Mouse (Mus musculus) kidney, adult 11 months (tissue): ENCODE results near the gene Bloc1s3.

Experiments used
- DNase-seq: peaks from one replicate; pipeline ENCODE4 v3.0.0; 2022

Bloc1s3 gene

GRCm38 (mm10) chr7:19508150-19508923, at the start of gene Bloc1s3, which contains the start of gene Trappc6a:
Gene Bloc1s3, minus strand, starts transcription at chr7:19508367.
Gene Trappc6a, plus strand, starts transcription at chr7:19508395.
- peak; percentile 93 for DNase-seq

GRCm38 (mm10) chr7:19557086-19557485, 48.9 kb upstream of the Bloc1s3 start:
- peak; percentile 65 for DNase-seq

GRCm38 (mm10) chr7:19554168-19554567, 46.0 kb upstream of the Bloc1s3 start:
- no peak for DNase-seq

GRCm38 (mm10) chr7:19552443-19552842, 44.3 kb upstream of the Bloc1s3 start:
- no peak for DNase-seq

- DNase-seq, result no peak
Observed at GRCm38 (mm10) chr7:19551634-19552033, 43.5 kb upstream of the Bloc1s3 start.

- no peak for DNase-seq
Observed at GRCm38 (mm10) chr7:19549394-19549793, 41.2 kb upstream of the Bloc1s3 start.

GRCm38 (mm10) chr7:19547344-19547969, 39.3 kb upstream of the Bloc1s3 start:
- no peak for DNase-seq

- no peak for DNase-seq
Observed at GRCm38 (mm10) chr7:19546007-19546406, 37.8 kb upstream of the Bloc1s3 start.

- no peak for DNase-seq
Observed at GRCm38 (mm10) chr7:19543584-19543983, 35.4 kb upstream of the Bloc1s3 start.

GRCm38 (mm10) chr7:19542155-19542691, 34.1 kb upstream of the Bloc1s3 start:
- DNase-seq, result peak; percentile 43

GRCm38 (mm10) chr7:19541681-19542154, 33.6 kb upstream of the Bloc1s3 start:
- DNase-seq, result no peak

- DNase-seq, result peak; percentile 28
Observed at GRCm38 (mm10) chr7:19540771-19541566, 32.8 kb upstream of the Bloc1s3 start.

- DNase-seq, result no peak
Observed at GRCm38 (mm10) chr7:19534676-19535075, 26.5 kb upstream of the Bloc1s3 start.

GRCm38 (mm10) chr7:19532240-19532639, 24.1 kb upstream of the Bloc1s3 start:
- no peak for DNase-seq

GRCm38 (mm10) chr7:19531077-19531476, 22.9 kb upstream of the Bloc1s3 start:
- DNase-seq, result no peak

- no peak for DNase-seq
Observed at GRCm38 (mm10) chr7:19525105-19525481, 16.9 kb upstream of the Bloc1s3 start.

GRCm38 (mm10) chr7:19524420-19525104, 16.4 kb upstream of the Bloc1s3 start:
- no peak for DNase-seq

GRCm38 (mm10) chr7:19523757-19524419, 15.7 kb upstream of the Bloc1s3 start:
- no peak for DNase-seq

GRCm38 (mm10) chr7:19523017-19523756, 15.0 kb upstream of the Bloc1s3 start:
- no peak for DNase-seq

- no peak for DNase-seq
Observed at GRCm38 (mm10) chr7:19520032-19520431, 11.9 kb upstream of the Bloc1s3 start.
